Mouse (Mus musculus): ENCODE measurements around the gene Edc3.

GRCm38 (mm10) chr9:57667136-57667535 lies 41.2 kb upstream of the Edc3 start:
- no peak for TF ChIP-seq EP300 (IDR thresholded peaks at IDR 0.05; ENCODE audit: low read depth)
- no peak for TF ChIP-seq CTCF (IDR thresholded peaks at IDR 0.05; ENCODE audit: low read depth)

Measured in liver, embryonic 14.5 days (tissue).